Mouse (Mus musculus) spleen, adult 2 months (tissue): Measurements from ENCODE around the gene Nek8.

Experiments
- CTCF ChIP-seq: fragments of 200-500 bp; IDR thresholded peaks from 2 replicates; pipeline ENCODE4 v1.5.1; 2011; ENCODE audit warnings: mild to moderate bottlenecking, inconsistent platforms; ENCODE audit not compliant: insufficient read depth, insufficient read length, insufficient replicate concordance; ENCODE audit errors: extremely low read depth
- POLR2A ChIP-seq: fragments of 200-500 bp; IDR thresholded peaks from 2 replicates; pipeline ENCODE4 v1.6.1; 2011; ENCODE audit warnings: low read depth, low read length, inconsistent platforms

- TF ChIP-seq POLR2A (no peak), CTCF (no peak)
These were observed 15.8 kb downstream of the Nek8 start for GRCm38 (mm10) chr11:78160675-78161074.
